Mouse (Mus musculus) liver, embryonic 16.5 days (tissue): ENCODE results near the gene Ube2s. TPM values are rescaled to one million over a fixed set of nuclear protein-coding genes. Genes with fewer than 3 reads are reported as not detected.

Source experiments
- ATAC-seq: fragments of 200-750 bp; cut with Nextera tagmentation; 2 replicates; pipeline ENCODE4 v1.8.0; 2017; ENCODE audit warnings: low read depth, mild to moderate bottlenecking, moderate number of reproducible peaks, moderate library complexity
- H3K27ac ChIP-seq: fragments of 300-500 bp; sonication (generic); 2 replicates; pipeline ENCODE4 v1.5.1; 2014; ENCODE audit warnings: mild to moderate bottlenecking, low read length
- H3K27me3 ChIP-seq: fragments of 300-500 bp; sonication (generic); 2 replicates; pipeline ENCODE4 v1.6.1; 2014; ENCODE audit warnings: low read depth, low read length, mixed read lengths; ENCODE audit not compliant: control insufficient read depth, insufficient read depth
- H3K36me3 ChIP-seq: fragments of 300-500 bp; sonication (generic); 2 replicates; pipeline ENCODE4 v1.6.1; 2014; ENCODE audit warnings: mild to moderate bottlenecking; ENCODE audit not compliant: control insufficient read depth, insufficient read depth
- H3K4me1 ChIP-seq: fragments of 300-500 bp; sonication (generic); 2 replicates; pipeline ENCODE4 v1.6.1; 2014; ENCODE audit warnings: low read depth, low read length, mixed read lengths; ENCODE audit not compliant: control insufficient read depth
- H3K4me2 ChIP-seq: fragments of 300-500 bp; sonication (generic); 2 replicates; pipeline ENCODE4 v1.6.1; 2014; ENCODE audit warnings: low read depth, low read length, mixed read lengths
- H3K4me3 ChIP-seq: fragments of 300-500 bp; sonication (generic); 2 replicates; pipeline ENCODE4 v1.5.1; 2014; ENCODE audit warnings: low read depth, mild to moderate bottlenecking, low read length
- H3K9ac ChIP-seq: fragments of 300-500 bp; sonication (generic); 2 replicates; pipeline ENCODE4 v1.6.1; 2014; ENCODE audit warnings: low read depth, low read length
- H3K9me3 ChIP-seq: fragments of 300-500 bp; sonication (generic); replicated peaks from 2 replicates; pipeline ENCODE4 v1.6.1; 2016; ENCODE audit warnings: low read length; ENCODE audit not compliant: control insufficient read depth
- WGBS: fragments of 180-500 bp; shearing (Covaris S2); extraction: QIAGEN DNeasy Blood & Tissue Kit; methylation state at CpG from one replicate; pipeline ENCODE4 v1.1.7; 2014; ENCODE audit not compliant: insufficient replicate concordance; 5-methylcytosine and 5-hydroxymethylcytosine counted together
- polyA plus RNA-seq: library from polyadenylated mRNA; unstranded; fragments of >200 nt; fragmentation: Nextera tagmentation; extraction: Ambion mirVana; gene quantifications from 2 replicates; pipeline ENCODE4 v1.2.1, GENCODE M21; 2015

Ube2s gene
- polyA plus RNA-seq, 1 experiment from 2014 or later: 272 TPM

- H3K4me2 ChIP-seq: peak overlapping the region; percentile 99
- H3K36me3 ChIP-seq: no peaks in the 10 kb centered on the region; the same call in 1 of the 2 replicates
- ATAC-seq: peak; percentile 28
- H3K9me3 ChIP-seq: no peaks in the 10 kb centered on the region
- peaks cover 34% of the 10 kb centered on the region for H3K4me1 ChIP-seq
- H3K27me3 ChIP-seq: no peaks in the 10 kb centered on the region
- 1% methylated on average over 64 of the region's 64 CpGs for WGBS
- H3K9ac ChIP-seq: peak overlapping the region; percentile 81
- H3K27ac ChIP-seq: peak overlapping the region; percentile 79
- H3K4me3 ChIP-seq: peak overlapping the region; percentile 78
Measured at GRCm38 (mm10) chr7:4788499-4789435, 23.6 kb downstream of the Ube2s start.

GRCm38 (mm10) chr7:4783667-4784268 lies 28.6 kb downstream of the Ube2s start:
- H3K9ac ChIP-seq: peak overlapping the region; percentile 18; the same call in 1 of the 2 replicates
- H3K4me2 ChIP-seq: no peak overlapping the region

DNA sequence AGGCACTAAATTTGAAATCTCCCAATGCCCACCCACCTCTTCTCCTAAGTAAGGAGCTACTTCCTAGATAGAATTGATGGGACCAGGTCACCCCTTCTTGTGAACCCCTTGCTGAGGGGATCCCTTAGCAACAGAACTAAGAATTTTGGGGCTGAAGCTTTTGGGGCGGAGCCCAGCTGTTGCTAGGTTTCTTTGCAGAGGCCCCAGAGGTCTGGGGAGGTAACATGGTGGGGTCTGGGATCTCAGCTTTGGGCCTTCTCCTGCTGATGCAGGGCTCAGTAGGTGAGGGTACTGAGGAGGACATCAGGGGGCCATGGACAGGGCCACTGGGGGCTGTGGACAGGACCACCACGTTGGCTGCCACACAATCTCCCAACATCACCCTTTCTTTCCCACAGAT lies 29.6 kb downstream of the Ube2s start, which contains the start of the genes Il11 and Tmem190:
Gene Il11 (minus strand): TSS at position 101 of the 400 bp plus-strand sequence.
Gene Tmem190 (plus strand): TSS at position 179 of the 400 bp plus-strand sequence.
- no peak for ATAC-seq

More at GRCm38 (mm10) chr7:4783667-4784268, 28.6 kb downstream of the Ube2s start:
- Histone ChIP-seq H3K27ac (no peak overlapping the region), H3K9me3 (no peaks in the 10 kb centered on the region), H3K36me3 (no peaks in the 10 kb centered on the region; the same call in 1 of the 2 replicates), H3K27me3 (peaks cover 26% of the 10 kb centered on the region), H3K4me3 (no peak overlapping the region), H3K4me1 (peaks cover 24% of the 10 kb centered on the region)
- peak; percentile 47 for ATAC-seq
- WGBS: 47% methylated on average over 14 of the region's 14 CpGs

DNA sequence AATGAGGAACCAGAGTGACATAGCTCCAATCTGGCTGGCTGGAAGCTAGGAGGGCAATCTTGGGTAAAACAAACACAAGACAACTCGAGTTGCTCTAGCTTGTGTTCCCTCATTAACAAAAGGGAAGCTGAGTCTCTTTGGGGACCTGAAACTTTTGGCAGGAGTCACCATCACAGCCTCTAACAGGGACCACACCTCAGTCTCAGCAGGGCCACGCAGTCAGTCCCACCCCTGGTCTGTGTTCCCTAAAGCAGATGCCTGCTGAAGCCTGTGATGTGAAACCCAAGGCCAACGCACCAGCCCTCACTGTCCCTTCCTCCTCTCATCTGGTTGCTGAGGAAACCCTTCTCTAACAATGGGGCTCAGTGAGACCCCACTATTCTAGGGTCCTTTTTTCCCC lies 30.3 kb downstream of the Ube2s start:
- no peak overlapping the region for H3K4me2 ChIP-seq
- H3K36me3 ChIP-seq: no peaks in the 10 kb centered on the region; the same call in 1 of the 2 replicates
- no peak overlapping the region for H3K4me3 ChIP-seq
- no peak overlapping the region for H3K27ac ChIP-seq
- H3K9me3 ChIP-seq: no peaks in the 10 kb centered on the region
- peaks cover 14% of the 10 kb centered on the region for H3K4me1 ChIP-seq
- H3K27me3 ChIP-seq: peaks cover 42% of the 10 kb centered on the region
- ATAC-seq: no peak
- 35% methylated on average over 3 of the region's 3 CpGs for WGBS
- H3K9ac ChIP-seq: no peak overlapping the region

More for the DNA sequence above, 29.6 kb downstream of the Ube2s start, which contains the start of the genes Il11 and Tmem190:
- Histone ChIP-seq H3K4me2 (no peak within 1 kb of the TSS), H3K9ac (peak within 1 kb of the TSS; percentile 18; the same call in 1 of the 2 replicates), H3K36me3 (no peaks in the 10 kb centered on the region; the same call in 1 of the 2 replicates), H3K27me3 (peaks cover 36% of the 10 kb centered on the region), H3K9me3 (no peaks in the 10 kb centered on the region), H3K4me3 (no peak within 1 kb of the TSS), H3K4me1 (peaks cover 18% of the 10 kb centered on the region), H3K27ac (no peak within 1 kb of the TSS)
- 80% methylated on average over 2 of the region's 2 CpGs for WGBS

DNA sequence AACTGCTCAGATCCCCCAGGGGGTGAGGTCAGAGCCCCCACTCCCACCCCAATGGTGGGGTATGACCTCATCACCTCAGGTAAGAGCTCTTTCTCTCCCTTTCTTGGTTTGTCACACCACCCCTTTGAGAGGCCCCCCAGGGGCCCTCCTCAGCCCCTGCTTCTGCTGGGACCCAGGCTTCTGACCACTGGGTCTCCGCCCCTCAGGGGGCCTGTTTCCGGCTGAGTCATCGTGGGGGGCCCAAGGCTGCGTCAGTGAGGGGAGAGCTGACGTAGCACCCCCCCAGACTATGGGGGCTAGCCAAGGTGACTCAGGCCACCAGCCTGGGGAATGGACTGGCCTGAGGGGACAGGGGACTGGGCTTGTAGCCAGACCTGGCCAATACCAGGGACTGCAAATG lies 32.5 kb downstream of the Ube2s start:
- Histone ChIP-seq H3K27me3 (peaks cover 64% of the 10 kb centered on the region), H3K4me2 (no peak overlapping the region), H3K4me1 (peaks cover 14% of the 10 kb centered on the region)

DNA sequence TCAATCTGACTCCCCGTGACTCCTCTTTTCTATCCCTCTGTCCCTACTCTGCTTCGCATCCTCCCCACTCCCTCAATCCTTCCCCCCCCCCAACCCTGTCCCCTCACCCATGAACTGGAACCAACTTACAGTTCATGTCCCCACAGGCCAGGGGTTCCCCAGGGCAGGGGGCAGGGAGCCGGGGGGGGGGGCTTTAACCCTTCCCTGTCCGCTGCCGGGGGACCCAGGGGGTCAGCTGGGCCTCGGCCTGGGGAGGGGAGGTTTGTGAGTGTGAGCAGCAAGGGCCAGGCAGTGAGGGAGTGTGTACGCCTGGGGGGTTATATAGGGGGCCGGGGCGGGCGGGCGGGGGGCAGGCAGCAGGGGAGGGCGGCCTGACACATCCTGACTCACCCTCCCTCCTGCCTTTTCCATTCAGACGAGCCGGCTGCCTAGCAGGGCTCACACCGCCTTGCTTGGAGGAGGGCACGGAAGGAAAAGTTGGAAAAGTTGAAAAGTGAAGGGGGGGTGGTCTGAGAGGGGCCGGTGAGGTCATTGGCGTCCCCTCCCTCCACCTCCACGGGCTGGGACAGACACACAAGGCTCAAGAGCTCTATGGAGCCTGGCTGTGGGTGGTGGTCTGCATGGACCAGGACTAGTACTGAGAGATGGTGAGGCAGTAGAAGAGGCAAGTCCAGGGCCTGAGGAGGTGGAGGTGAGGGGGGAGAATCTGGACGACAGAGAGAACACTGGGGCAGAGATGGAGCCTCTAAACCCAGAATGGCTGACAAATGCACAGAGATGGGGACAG lies 34.3 kb downstream of the Ube2s start:
- peaks cover 4% of the 10 kb centered on the region for H3K4me1 ChIP-seq
- WGBS: 11% methylated on average over 20 of the region's 20 CpGs

More for the DNA sequence above, 32.5 kb downstream of the Ube2s start:
- no peaks in the 10 kb centered on the region; the same call in 1 of the 2 replicates for H3K36me3 ChIP-seq
- no peak overlapping the region for H3K9ac ChIP-seq
- ATAC-seq: no peak
- 7% methylated on average over 5 of the region's 5 CpGs for WGBS
- H3K4me3 ChIP-seq: no peak overlapping the region
- no peaks in the 10 kb centered on the region for H3K9me3 ChIP-seq
- no peak overlapping the region for H3K27ac ChIP-seq

DNA sequence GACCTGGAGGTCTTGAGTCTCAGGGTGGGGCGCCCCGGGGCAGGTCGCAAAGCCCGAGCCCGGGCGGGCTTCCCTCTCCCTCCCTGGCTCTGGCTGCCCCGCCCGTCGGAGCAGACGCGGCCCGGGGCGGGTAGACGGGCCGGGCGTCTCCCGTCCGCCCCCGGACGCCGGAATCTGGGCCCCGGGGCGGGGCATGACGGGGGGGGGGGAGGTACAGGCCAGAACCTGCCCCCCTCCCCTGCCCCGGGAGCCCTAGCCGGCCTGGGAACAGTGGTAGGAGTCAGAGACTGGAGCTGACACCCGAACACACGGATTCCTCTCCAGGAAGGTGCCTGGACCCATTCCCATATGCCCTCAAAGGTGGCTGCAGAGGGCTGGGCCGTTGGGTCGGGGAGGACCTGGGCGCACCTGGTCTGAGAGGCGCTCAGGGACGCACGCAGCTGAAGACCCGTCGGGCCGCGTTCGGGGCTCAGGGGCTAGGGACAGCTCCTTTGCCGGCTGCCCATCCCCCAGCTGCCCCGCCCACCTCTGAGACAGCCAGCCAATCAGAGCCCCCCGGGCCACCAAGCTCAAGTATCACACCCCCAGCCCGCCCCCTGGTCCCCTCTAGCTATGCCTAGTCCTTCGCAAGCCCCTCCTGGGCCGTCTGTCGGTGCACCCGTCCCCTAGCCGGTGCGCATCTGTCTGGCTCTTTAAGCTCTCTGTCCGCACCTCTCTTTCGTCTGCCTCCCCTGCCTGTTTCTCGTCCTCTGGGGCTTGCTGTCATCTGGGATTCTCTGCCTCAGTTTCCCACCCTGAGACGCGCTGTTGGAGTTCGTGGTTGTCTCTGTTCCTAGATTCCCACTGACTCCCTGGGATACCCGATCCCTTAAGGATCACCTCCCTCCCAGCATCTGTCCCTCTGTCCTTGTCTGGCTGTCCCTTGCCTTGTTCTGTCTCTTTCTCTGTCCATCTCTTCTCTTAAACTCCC lies 35.2 kb downstream of the Ube2s start:
- Histone ChIP-seq H3K27ac (no peak overlapping the region), H3K4me3 (peak overlapping the region; percentile 50), H3K4me1 (peaks cover 4% of the 10 kb centered on the region), H3K9ac (no peak overlapping the region), H3K36me3 (no peaks in the 10 kb centered on the region), H3K9me3 (no peaks in the 10 kb centered on the region), H3K4me2 (peak overlapping the region; percentile 54), H3K27me3 (peaks cover 73% of the 10 kb centered on the region)
- WGBS: 1% methylated on average over 41 of the region's 56 CpGs
- ATAC-seq: peak; percentile 66

More for the DNA sequence above, 34.3 kb downstream of the Ube2s start:
- ATAC-seq: no peak
- Histone ChIP-seq H3K4me3 (no peak overlapping the region), H3K27me3 (peaks cover 75% of the 10 kb centered on the region), H3K9me3 (no peaks in the 10 kb centered on the region), H3K36me3 (no peaks in the 10 kb centered on the region), H3K27ac (no peak overlapping the region), H3K4me2 (no peak overlapping the region), H3K9ac (no peak overlapping the region)
